Comparison of ENCODE assay signal across 13 mouse cellular contexts in genomic region chr1:87899701-87900100, GRCm38 (mm10). TPM values are rescaled to one million over a fixed set of nuclear protein-coding genes. Genes with fewer than 3 reads are reported as not detected.
DNase-seq lines count a peak whose midpoint lies in the region; ATAC-seq and TF ChIP-seq lines count a peak whose summit lies in the region.
"Had no signal": no experiment of that assay in that cellular context is flagged by ENCODE, and none has a peak within 500 bp of the region (broad histone marks: within the 10 kb centered on the region; RNA-seq: fewer than 3 reads in every experiment).

No protein-coding gene starts in this region.

- H3K27ac ChIP-seq in heart, postnatal 0 days (ENCODE audit: low read depth) = peak overlapping the region; percentile 13; the same call in 1 of the 2 replicates
- H3K27ac ChIP-seq in heart, embryonic 12.5 days (ENCODE audit: poor library complexity, severe bottlenecking) = no peak overlapping the region
- no peak overlapping the region for H3K27ac ChIP-seq in limb, embryonic 10.5 days
- H3K27ac ChIP-seq in midbrain, postnatal 0 days (ENCODE audit: low read depth, low read length) = no peak overlapping the region
- H3K27ac ChIP-seq: embryonic facial prominence, embryonic 10.5 days; midbrain, embryonic 15.5 days; neural tube, embryonic 15.5 days; stomach, embryonic 15.5 days had no signal

- no peak overlapping the region for H3K4me2 ChIP-seq in heart, postnatal 0 days (ENCODE audit: low read depth, low read length)
- no peak overlapping the region for H3K4me2 ChIP-seq in heart, embryonic 12.5 days
- H3K4me2 ChIP-seq in midbrain, postnatal 0 days (ENCODE audit: low read depth, low read length, poor library complexity, severe bottlenecking) = no peak overlapping the region
- H3K4me2 ChIP-seq: midbrain, embryonic 15.5 days; neural tube, embryonic 15.5 days; stomach, embryonic 15.5 days had no signal

- H3K9me3 ChIP-seq in heart, postnatal 0 days (replicated peaks; ENCODE audit: control insufficient read depth, low read length) = no peaks in the 10 kb centered on the region
- no peaks in the 10 kb centered on the region for H3K9me3 ChIP-seq in heart, embryonic 12.5 days (replicated peaks)
- H3K9me3 ChIP-seq in limb, embryonic 10.5 days (replicated peaks) = no peaks in the 10 kb centered on the region
- H3K9me3 ChIP-seq in midbrain, postnatal 0 days (ENCODE audit: low read length) = no peaks in the 10 kb centered on the region
- H3K9me3 ChIP-seq: embryonic facial prominence, embryonic 10.5 days; midbrain, embryonic 15.5 days; neural tube, embryonic 15.5 days; stomach, embryonic 15.5 days had no signal

- H3K27me3 ChIP-seq in heart, postnatal 0 days (ENCODE audit: control insufficient read depth, insufficient read depth, low read length) = no peaks in the 10 kb centered on the region
- H3K27me3 ChIP-seq in heart, embryonic 12.5 days (replicated peaks) = no peaks in the 10 kb centered on the region
- H3K27me3 ChIP-seq in limb, embryonic 10.5 days (ENCODE audit: low read depth, poor library complexity, severe bottlenecking) = no peaks in the 10 kb centered on the region
- no peaks in the 10 kb centered on the region for H3K27me3 ChIP-seq in midbrain, postnatal 0 days (ENCODE audit: insufficient read depth, low read length)
- H3K27me3 ChIP-seq: midbrain, embryonic 15.5 days; neural tube, embryonic 15.5 days; stomach, embryonic 15.5 days had no signal

- no peak for ATAC-seq in heart, postnatal 0 days (ENCODE audit: insufficient read depth, low read depth)
- ATAC-seq in heart, embryonic 12.5 days (ENCODE audit: insufficient number of reproducible peaks, low FRiP score) = no peak
- no peak for ATAC-seq in midbrain, postnatal 0 days (ENCODE audit: low FRiP score)
- ATAC-seq: midbrain, embryonic 15.5 days had no signal

- no peak for TF ChIP-seq CTCF in heart, postnatal 0 days (IDR thresholded peaks at IDR 0.05; ENCODE audit: low read depth)
- TF ChIP-seq CTCF in midbrain, postnatal 0 days (IDR thresholded peaks at IDR 0.05) = no peak

- 48% methylated on average over 2 of the region's 2 CpGs for WGBS in heart, postnatal 0 days
- WGBS in heart, embryonic 12.5 days = 61% methylated on average over 2 of the region's 2 CpGs
- WGBS in limb, embryonic 10.5 days = 92% methylated on average over 2 of the region's 2 CpGs
- WGBS in midbrain, postnatal 0 days = 93% methylated on average over 2 of the region's 2 CpGs

- H3K4me3 ChIP-seq in heart, postnatal 0 days (ENCODE audit: low read depth, low read length) = no peak overlapping the region
- no peak overlapping the region for H3K4me3 ChIP-seq in heart, embryonic 12.5 days
- H3K4me3 ChIP-seq in limb, embryonic 10.5 days = no peak overlapping the region
- H3K4me3 ChIP-seq in midbrain, postnatal 0 days (ENCODE audit: low read depth, low read length) = no peak overlapping the region
- H3K4me3 ChIP-seq: embryonic facial prominence, embryonic 10.5 days; midbrain, embryonic 15.5 days; neural tube, embryonic 15.5 days; stomach, embryonic 15.5 days had no signal

- no peak overlapping the region for H3K9ac ChIP-seq in heart, postnatal 0 days (replicated peaks; ENCODE audit: low read depth, low read length)
- H3K9ac ChIP-seq in heart, embryonic 12.5 days = no peak overlapping the region
- no peak overlapping the region for H3K9ac ChIP-seq in midbrain, postnatal 0 days (replicated peaks; ENCODE audit: low read length, poor library complexity, severe bottlenecking)
- H3K9ac ChIP-seq: midbrain, embryonic 15.5 days; neural tube, embryonic 15.5 days; stomach, embryonic 15.5 days had no signal

- TF ChIP-seq EP300 in heart, postnatal 0 days (IDR thresholded peaks at IDR 0.05; ENCODE audit: low read depth) = no peak

- H3K4me1 ChIP-seq in heart, postnatal 0 days (ENCODE audit: control insufficient read depth, insufficient read depth) = peaks cover 24% of the 10 kb centered on the region
- peaks cover 21% of the 10 kb centered on the region for H3K4me1 ChIP-seq in heart, embryonic 12.5 days (replicated peaks)
- no peaks in the 10 kb centered on the region for H3K4me1 ChIP-seq in limb, embryonic 10.5 days
- no peaks in the 10 kb centered on the region for H3K4me1 ChIP-seq in midbrain, postnatal 0 days (ENCODE audit: insufficient read depth, low read length)
- H3K4me1 ChIP-seq: midbrain, embryonic 15.5 days; neural tube, embryonic 15.5 days had no signal

- H3K36me3 ChIP-seq in heart, postnatal 0 days (replicated peaks; ENCODE audit: control insufficient read depth, insufficient read depth, low read length) = no peaks in the 10 kb centered on the region
- peaks cover 2% of the 10 kb centered on the region; the same call in 1 of the 2 replicates for H3K36me3 ChIP-seq in heart, embryonic 12.5 days
- H3K36me3 ChIP-seq in limb, embryonic 10.5 days = peaks cover 10% of the 10 kb centered on the region; the same call in 1 of the 2 replicates
- H3K36me3 ChIP-seq in midbrain, postnatal 0 days (ENCODE audit: insufficient read depth, low read length) = 0 out of 2 replicates have a peak, but pooled peaks cover 3% of the 10 kb centered on the region
- H3K36me3 ChIP-seq: midbrain, embryonic 15.5 days; neural tube, embryonic 15.5 days; stomach, embryonic 15.5 days had no signal

- no peak for DNase-seq in heart, postnatal 0 days (ENCODE audit: low spot score)
- DNase-seq in CD4-positive, CD25-positive, alpha-beta regulatory T cell, adult 2 months (ENCODE audit: low read depth, low spot score) = peak; percentile 59
- DNase-seq in induced T-regulatory cell, adult 2 months (ENCODE audit: low read depth) = peak; percentile 65
- peak; percentile 89 for DNase-seq in thymus, postnatal 0 days (ENCODE audit: low spot score)
- no peak for DNase-seq in limb, embryonic 10.5 days (ENCODE audit: low spot score)
- DNase-seq in midbrain, postnatal 0 days (ENCODE audit: low spot score) = no peak
- DNase-seq: cerebellum, adult 9-10 months; heart, postnatal 10 days had no signal

RNA-seq across cellular contexts. Expression of gene Dgkd, which starts 46.6 kb away (rescaled TPM):
- 37.3 and 40.5 TPM in 2 replicates for total RNA-seq in heart, postnatal 0 days (2014; rRNA removed; ENCODE audit: low replicate concordance)
- 12.4 and 14.1 TPM in 2 replicates for polyA plus RNA-seq in heart, postnatal 0 days (2015; fragmentation: Nextera tagmentation; extraction: Ambion mirVana)
- polyA plus RNA-seq in heart, embryonic 12.5 days (2016; fragmentation: Nextera tagmentation; extraction: Ambion mirVana) = 24.1 TPM in 2 replicates
- polyA plus RNA-seq in thymus, postnatal 0 days (2015; fragmentation: Nextera tagmentation; extraction: Ambion mirVana) = 73.7 and 80.7 TPM in 2 replicates
- polyA plus RNA-seq in limb, embryonic 10.5 days (2016; fragmentation: Nextera tagmentation; extraction: Ambion mirVana) = 38.8 and 39.7 TPM in 2 replicates
- total RNA-seq in midbrain, postnatal 0 days (2014; rRNA removed) = 75.1 and 77.5 TPM in 2 replicates
- 36.6 and 38.2 TPM in 2 replicates for polyA plus RNA-seq in midbrain, postnatal 0 days (2015; fragmentation: Nextera tagmentation; extraction: Ambion mirVana)

Comparison
In these comparisons a context has a peak if more than half of its experiments do, and no peak if none do; other contexts are left out.
1. DNase-seq: peak in CD4-positive, CD25-positive, alpha-beta regulatory T cell, adult 2 months (single experiment), induced T-regulatory cell, adult 2 months (single experiment) and thymus, postnatal 0 days (single experiment); none in heart, postnatal 0 days (single experiment), limb, embryonic 10.5 days (single experiment) and midbrain, postnatal 0 days (single experiment).